Mouse (Mus musculus): ENCODE measurements around the gene Rab15. TPM values are rescaled to one million over a fixed set of nuclear protein-coding genes. Genes with fewer than 3 reads are reported as not detected.
A peak's percentile ranks its signal among the peaks of the same experiment; 100 is the strongest.
"Not testable (repeated sequence)": the region's sequence is repeated elsewhere in the genome, so short reads cannot be mapped to it uniquely, and the experiment has no call there.

Gene Rab15
- polyA plus RNA-seq, 1 experiment from 2014 or later: 53.8 TPM

GRCm38 (mm10) chr12:76795350-76795749 lies 27.4 kb downstream of the Rab15 start, which contains the start of gene Gpx2:
Gpx2 (minus strand) TSS chr12:76795554.
- no peaks in the 10 kb centered on the region; the same call in 1 of the 2 replicates for H3K27me3 ChIP-seq (ENCODE audit: control insufficient read depth, insufficient read depth, low read depth, low read length)
- no peaks in the 10 kb centered on the region for H3K9me3 ChIP-seq (replicated peaks; ENCODE audit: control insufficient read depth, low read length, poor library complexity, severe bottlenecking)
- no peak within 1 kb of the TSS for H3K9ac ChIP-seq (ENCODE audit: low read depth, low read length)
- no peak within 1 kb of the TSS for H3K4me3 ChIP-seq (ENCODE audit: low read depth, low read length)
- H3K4me2 ChIP-seq (ENCODE audit: low read length): no peak within 1 kb of the TSS
- no peak within 1 kb of the TSS for H3K27ac ChIP-seq (ENCODE audit: low read length)
- H3K36me3 ChIP-seq (ENCODE audit: control insufficient read depth, insufficient read depth, low read length): no peaks in the 10 kb centered on the region
- 75% methylated on average over 5 of the region's 5 CpGs for WGBS
- ATAC-seq: no peak
- no peaks in the 10 kb centered on the region for H3K4me1 ChIP-seq (ENCODE audit: control insufficient read depth, insufficient read depth, low read length)

GRCm38 (mm10) chr12:76792540-76792939 lies 30.2 kb downstream of the Rab15 start:
- not testable (repeated sequence) for H3K4me1 ChIP-seq (ENCODE audit: control insufficient read depth, insufficient read depth, low read length); H3K4me2 ChIP-seq (ENCODE audit: low read length); H3K4me3 ChIP-seq (ENCODE audit: low read depth, low read length); H3K27me3 ChIP-seq (ENCODE audit: control insufficient read depth, insufficient read depth, low read depth, low read length); H3K9me3 ChIP-seq (replicated peaks; ENCODE audit: control insufficient read depth, low read length, poor library complexity, severe bottlenecking); H3K9ac ChIP-seq (ENCODE audit: low read depth, low read length); H3K36me3 ChIP-seq (ENCODE audit: control insufficient read depth, insufficient read depth, low read length); H3K27ac ChIP-seq (ENCODE audit: low read length); ATAC-seq
- 45% methylated on average over 14 of the region's 14 CpGs for WGBS

GRCm38 (mm10) chr12:76790446-76791084 lies 32.1 kb downstream of the Rab15 start:
- Histone ChIP-seq H3K4me2 (ENCODE audit: low read length) (no peak overlapping the region), H3K27ac (ENCODE audit: low read length) (no peak overlapping the region), H3K9me3 (replicated peaks; ENCODE audit: control insufficient read depth, low read length, poor library complexity, severe bottlenecking) (no peaks in the 10 kb centered on the region), H3K4me3 (ENCODE audit: low read depth, low read length) (no peak overlapping the region), H3K36me3 (ENCODE audit: control insufficient read depth, insufficient read depth, low read length) (no peaks in the 10 kb centered on the region), H3K9ac (ENCODE audit: low read depth, low read length) (no peak overlapping the region), H3K4me1 (ENCODE audit: control insufficient read depth, insufficient read depth, low read length) (no peaks in the 10 kb centered on the region), H3K27me3 (ENCODE audit: control insufficient read depth, insufficient read depth, low read depth, low read length) (no peaks in the 10 kb centered on the region)
- no peak for ATAC-seq
- 53% methylated on average over 8 of the region's 8 CpGs for WGBS

- Histone ChIP-seq H3K9ac (ENCODE audit: low read depth, low read length) (no peak overlapping the region), H3K4me3 (ENCODE audit: low read depth, low read length) (no peak overlapping the region), H3K36me3 (ENCODE audit: control insufficient read depth, insufficient read depth, low read length) (no peaks in the 10 kb centered on the region), H3K4me1 (ENCODE audit: control insufficient read depth, insufficient read depth, low read length) (no peaks in the 10 kb centered on the region), H3K4me2 (ENCODE audit: low read length) (no peak overlapping the region), H3K9me3 (replicated peaks; ENCODE audit: control insufficient read depth, low read length, poor library complexity, severe bottlenecking) (no peaks in the 10 kb centered on the region), H3K27me3 (ENCODE audit: control insufficient read depth, insufficient read depth, low read depth, low read length) (no peaks in the 10 kb centered on the region), H3K27ac (ENCODE audit: low read length) (no peak overlapping the region)
- WGBS: 72% methylated on average over 10 of the region's 10 CpGs
- ATAC-seq: no peak
Measured at GRCm38 (mm10) chr12:76784056-76784619, 38.6 kb downstream of the Rab15 start.

- 49% methylated on average over 12 of the region's 12 CpGs for WGBS
- no peaks in the 10 kb centered on the region for H3K4me1 ChIP-seq (ENCODE audit: control insufficient read depth, insufficient read depth, low read length)
- peak overlapping the region; percentile 13; the same call in 1 of the 2 replicates for H3K27ac ChIP-seq (ENCODE audit: low read length)
- H3K4me2 ChIP-seq (ENCODE audit: low read length): no peak overlapping the region
- no peak overlapping the region for H3K9ac ChIP-seq (ENCODE audit: low read depth, low read length)
- no peaks in the 10 kb centered on the region for H3K27me3 ChIP-seq (ENCODE audit: control insufficient read depth, insufficient read depth, low read depth, low read length)
- no peak for ATAC-seq
- no peaks in the 10 kb centered on the region for H3K36me3 ChIP-seq (ENCODE audit: control insufficient read depth, insufficient read depth, low read length)
- H3K4me3 ChIP-seq (ENCODE audit: low read depth, low read length): no peak overlapping the region
- H3K9me3 ChIP-seq (replicated peaks; ENCODE audit: control insufficient read depth, low read length, poor library complexity, severe bottlenecking): no peaks in the 10 kb centered on the region
Measured at GRCm38 (mm10) chr12:76780639-76781468, 41.9 kb downstream of the Rab15 start.

- no peak for ATAC-seq
- no peaks in the 10 kb centered on the region for H3K27me3 ChIP-seq (ENCODE audit: control insufficient read depth, insufficient read depth, low read depth, low read length)
- no peak overlapping the region for H3K27ac ChIP-seq (ENCODE audit: low read length)
- WGBS: 69% methylated on average over 5 of the region's 5 CpGs
- H3K9me3 ChIP-seq (replicated peaks; ENCODE audit: control insufficient read depth, low read length, poor library complexity, severe bottlenecking): no peaks in the 10 kb centered on the region
- no peak overlapping the region for H3K9ac ChIP-seq (ENCODE audit: low read depth, low read length)
- no peak overlapping the region for H3K4me3 ChIP-seq (ENCODE audit: low read depth, low read length)
- no peaks in the 10 kb centered on the region for H3K36me3 ChIP-seq (ENCODE audit: control insufficient read depth, insufficient read depth, low read length)
- H3K4me1 ChIP-seq (ENCODE audit: control insufficient read depth, insufficient read depth, low read length): no peaks in the 10 kb centered on the region
- no peak overlapping the region for H3K4me2 ChIP-seq (ENCODE audit: low read length)
Measured at GRCm38 (mm10) chr12:76779951-76780350, 42.8 kb downstream of the Rab15 start.

- ATAC-seq: no peak
Measured at GRCm38 (mm10) chr12:76778305-76779083, 44.2 kb downstream of the Rab15 start.

GRCm38 (mm10) chr12:76777845-76778244 lies 44.9 kb downstream of the Rab15 start:
- Histone ChIP-seq H3K9me3 (replicated peaks; ENCODE audit: control insufficient read depth, low read length, poor library complexity, severe bottlenecking) (no peaks in the 10 kb centered on the region), H3K4me1 (ENCODE audit: control insufficient read depth, insufficient read depth, low read length) (no peaks in the 10 kb centered on the region), H3K27ac (ENCODE audit: low read length) (no peak overlapping the region), H3K36me3 (ENCODE audit: control insufficient read depth, insufficient read depth, low read length) (no peaks in the 10 kb centered on the region), H3K4me2 (ENCODE audit: low read length) (no peak overlapping the region), H3K9ac (ENCODE audit: low read depth, low read length) (no peak overlapping the region), H3K4me3 (ENCODE audit: low read depth, low read length) (no peak overlapping the region), H3K27me3 (ENCODE audit: control insufficient read depth, insufficient read depth, low read depth, low read length) (no peaks in the 10 kb centered on the region)
- ATAC-seq: no peak

More at GRCm38 (mm10) chr12:76778305-76779083, 44.2 kb downstream of the Rab15 start:
- H3K9ac ChIP-seq (ENCODE audit: low read depth, low read length): no peak overlapping the region
- H3K36me3 ChIP-seq (ENCODE audit: control insufficient read depth, insufficient read depth, low read length): no peaks in the 10 kb centered on the region
- no peaks in the 10 kb centered on the region for H3K9me3 ChIP-seq (replicated peaks; ENCODE audit: control insufficient read depth, low read length, poor library complexity, severe bottlenecking)
- H3K4me2 ChIP-seq (ENCODE audit: low read length): no peak overlapping the region
- no peak overlapping the region for H3K27ac ChIP-seq (ENCODE audit: low read length)
- H3K4me1 ChIP-seq (ENCODE audit: control insufficient read depth, insufficient read depth, low read length): no peaks in the 10 kb centered on the region
- H3K27me3 ChIP-seq (ENCODE audit: control insufficient read depth, insufficient read depth, low read depth, low read length): no peaks in the 10 kb centered on the region
- no peak overlapping the region for H3K4me3 ChIP-seq (ENCODE audit: low read depth, low read length)
- WGBS: 88% methylated on average over 10 of the region's 10 CpGs

All from midbrain, embryonic 16.5 days (tissue).